Mouse (Mus musculus): ENCODE data around the gene Gpc6. TPM values are rescaled to one million over a fixed set of nuclear protein-coding genes. Genes with fewer than 3 reads are reported as not detected.

Gpc6 gene
- total RNA-seq (2021), result 10 to 100 TPM; 33.7 to 39.6 TPM
- long read RNA-seq, experiment 1, result 0 reads
- long read RNA-seq, experiment 2, partial matches to known transcripts, result 1 of 2 reads
- long read RNA-seq, experiment 2, other reads (novel, unspliced or antisense), result 1 of 2 reads

GRCm38 (mm10) chr14:116924876-116925601, at the start of gene Gpc6:
Gene Gpc6, plus strand, starts transcription at chr14:116925315.
- peak; percentile 40 to 54 for DNase-seq (ENCODE audit: low spot score in 2 of 2)

- DNase-seq (ENCODE audit: low spot score in 2 of 2), result no peak
Observed at GRCm38 (mm10) chr14:116882480-116883044, 42.6 kb upstream of the Gpc6 start.

- no peak for DNase-seq (ENCODE audit: low spot score in 2 of 2)
Observed at GRCm38 (mm10) chr14:116894316-116894715, 30.8 kb upstream of the Gpc6 start.

- DNase-seq (ENCODE audit: low spot score in 2 of 2), result no peak
Observed at GRCm38 (mm10) chr14:116897971-116898370, 27.1 kb upstream of the Gpc6 start.

- no peak for DNase-seq (ENCODE audit: low spot score in 2 of 2)
Observed at GRCm38 (mm10) chr14:116911768-116912167, 13.3 kb upstream of the Gpc6 start.

GRCm38 (mm10) chr14:116916874-116917273, 8.2 kb upstream of the Gpc6 start:
- DNase-seq (ENCODE audit: low spot score in 2 of 2), result no peak

- no peak for DNase-seq (ENCODE audit: low spot score in 2 of 2)
Observed at GRCm38 (mm10) chr14:116924266-116924665, 849 bp upstream of the Gpc6 start.

- DNase-seq (ENCODE audit: low spot score in 2 of 2), result peak; percentile 9 to 14
Observed at GRCm38 (mm10) chr14:116925691-116926403, 732 bp downstream of the Gpc6 start.

- DNase-seq (ENCODE audit: low spot score in 2 of 2), result peak; percentile 32 to 33
Observed at GRCm38 (mm10) chr14:116926404-116927171, 1.5 kb downstream of the Gpc6 start.

- DNase-seq (ENCODE audit: low spot score in 2 of 2), result no peak
Observed at GRCm38 (mm10) chr14:116927341-116928315, 2.5 kb downstream of the Gpc6 start.

GRCm38 (mm10) chr14:116928395-116928794, 3.3 kb downstream of the Gpc6 start:
- no peak for DNase-seq (ENCODE audit: low spot score in 2 of 2)

GRCm38 (mm10) chr14:116928796-116929529, 3.8 kb downstream of the Gpc6 start:
- DNase-seq (ENCODE audit: low spot score in 2 of 2), result no peak

- no peak for DNase-seq (ENCODE audit: low spot score in 2 of 2)
Observed at GRCm38 (mm10) chr14:116933825-116934224, 8.7 kb downstream of the Gpc6 start.

- DNase-seq (ENCODE audit: low spot score in 2 of 2), result no peak
Observed at GRCm38 (mm10) chr14:116937910-116938560, 12.9 kb downstream of the Gpc6 start.

GRCm38 (mm10) chr14:116938735-116939134, 13.6 kb downstream of the Gpc6 start:
- no peak for DNase-seq (ENCODE audit: low spot score in 2 of 2)

- DNase-seq (ENCODE audit: low spot score in 2 of 2), result no peak
Observed at GRCm38 (mm10) chr14:116939561-116939960, 14.4 kb downstream of the Gpc6 start.

GRCm38 (mm10) chr14:116941772-116942171, 16.7 kb downstream of the Gpc6 start:
- DNase-seq (ENCODE audit: low spot score in 2 of 2), result no peak

GRCm38 (mm10) chr14:116943751-116944150, 18.6 kb downstream of the Gpc6 start:
- no peak for DNase-seq (ENCODE audit: low spot score in 2 of 2)

- no peak for DNase-seq (ENCODE audit: low spot score in 2 of 2)
Observed at GRCm38 (mm10) chr14:116945975-116946374, 20.9 kb downstream of the Gpc6 start.
